Mouse (Mus musculus) midbrain, embryonic 12.5 days (tissue): ENCODE results near the gene Enox2. TPM values are rescaled to one million over a fixed set of nuclear protein-coding genes. Genes with fewer than 3 reads are reported as not detected.

ENCODE experiments used
- ATAC-seq: fragments of 200-750 bp; cut with Nextera tagmentation; 2 replicates; pipeline ENCODE4 v1.8.0; 2017; ENCODE audit warnings: low read depth, moderate TSS enrichment, moderate library complexity; ENCODE audit not compliant: low FRiP score
- H3K27ac ChIP-seq: fragments of 300-500 bp; sonication (generic); replicated peaks from 2 replicates; pipeline ENCODE4 v1.5.1; 2016; ENCODE audit warnings: mild to moderate bottlenecking
- H3K27me3 ChIP-seq: fragments of 300-500 bp; sonication (generic); 2 replicates; pipeline ENCODE4 v1.6.1; 2016; ENCODE audit warnings: mild to moderate bottlenecking
- H3K36me3 ChIP-seq: fragments of 300-500 bp; sonication (generic); 2 replicates; pipeline ENCODE4 v1.6.1; 2016
- H3K4me1 ChIP-seq: fragments of 300-500 bp; sonication (generic); 2 replicates; pipeline ENCODE4 v1.6.1; 2016
- H3K4me2 ChIP-seq: fragments of 300-500 bp; sonication (generic); replicated peaks from 2 replicates; pipeline ENCODE4 v1.6.1; 2016; ENCODE audit warnings: mild to moderate bottlenecking, moderate library complexity
- H3K4me3 ChIP-seq: fragments of 300-500 bp; sonication (generic); 2 replicates; pipeline ENCODE4 v1.5.1; 2016; ENCODE audit warnings: mild to moderate bottlenecking
- H3K9ac ChIP-seq: fragments of 300-500 bp; sonication (generic); replicated peaks from 2 replicates; pipeline ENCODE4 v1.6.1; 2016; ENCODE audit warnings: mild to moderate bottlenecking, moderate library complexity
- H3K9me3 ChIP-seq: fragments of 300-500 bp; sonication (generic); 2 replicates; pipeline ENCODE4 v1.6.1; 2016; ENCODE audit warnings: mild to moderate bottlenecking
- WGBS: fragments of 180-500 bp; shearing (Covaris S2); methylation state at CpG from one replicate; pipeline ENCODE4 v1.1.7; 2016; 5-methylcytosine and 5-hydroxymethylcytosine counted together
- polyA plus RNA-seq: library from polyadenylated mRNA; unstranded; fragments of >200 nt; fragmentation: Nextera tagmentation; extraction: Ambion mirVana; gene quantifications from 2 replicates; pipeline ENCODE4 v1.2.1, GENCODE M21; 2016

Gene Enox2
- polyA plus RNA-seq = 9.9 and 10.3 TPM in 2 replicates

DNA sequence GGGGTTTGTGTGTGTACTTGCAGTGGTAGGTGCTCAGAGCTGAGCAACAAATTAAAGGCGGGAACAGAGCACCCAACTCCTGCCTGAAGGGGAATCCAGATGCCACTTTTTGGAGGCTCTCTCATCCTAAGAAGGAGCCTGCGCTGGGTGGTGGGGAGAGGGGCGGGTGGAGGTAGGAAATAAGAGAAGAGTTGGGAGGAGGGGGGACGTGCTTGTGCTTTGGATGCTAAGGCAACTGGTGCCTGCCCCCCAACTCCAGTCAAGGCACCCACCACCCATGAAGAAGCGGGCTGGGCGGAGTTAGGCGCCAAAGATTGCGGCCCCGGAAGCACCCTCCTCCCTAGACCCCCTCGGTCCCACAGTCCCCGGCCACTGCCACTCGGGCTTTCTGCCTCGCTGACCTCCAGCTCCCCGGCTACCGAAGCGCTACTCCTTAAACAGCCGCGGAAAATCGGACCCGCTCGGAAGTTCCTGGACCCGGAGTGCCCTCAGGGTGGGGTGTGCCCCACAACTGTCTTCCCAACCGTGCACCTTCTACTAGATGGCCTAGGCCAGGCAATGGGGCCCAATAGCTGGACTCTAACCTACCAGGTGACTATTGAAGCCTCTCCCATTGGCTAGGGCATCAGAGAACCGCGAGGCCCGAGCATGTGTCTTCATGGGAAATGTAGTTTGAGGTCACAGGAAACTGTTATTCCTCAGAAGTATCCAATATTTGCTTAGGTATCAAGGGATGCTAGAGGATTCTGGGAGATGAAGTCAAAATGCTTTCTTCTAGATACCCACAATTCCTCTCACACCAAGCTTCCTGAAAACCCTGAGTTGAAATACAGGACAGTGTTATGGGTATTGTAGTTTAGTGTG is at the start of gene Enox2:
Gene Enox2, minus strand, starts transcription at position 560 of the 864 bp plus-strand sequence.
- H3K9me3 ChIP-seq = no peaks in the 10 kb centered on the region
- H3K4me3 ChIP-seq = peak within 1 kb of the TSS; percentile 52
- H3K36me3 ChIP-seq = no peaks in the 10 kb centered on the region
- H3K4me1 ChIP-seq = no peaks in the 10 kb centered on the region
- H3K27ac ChIP-seq = no peak within 1 kb of the TSS
- no peaks in the 10 kb centered on the region for H3K27me3 ChIP-seq
- H3K4me2 ChIP-seq = peak within 1 kb of the TSS; percentile 54
- peak; percentile 100 for ATAC-seq
- 16% methylated on average over 21 of the region's 26 CpGs for WGBS
- H3K9ac ChIP-seq = peak within 1 kb of the TSS; percentile 54

DNA sequence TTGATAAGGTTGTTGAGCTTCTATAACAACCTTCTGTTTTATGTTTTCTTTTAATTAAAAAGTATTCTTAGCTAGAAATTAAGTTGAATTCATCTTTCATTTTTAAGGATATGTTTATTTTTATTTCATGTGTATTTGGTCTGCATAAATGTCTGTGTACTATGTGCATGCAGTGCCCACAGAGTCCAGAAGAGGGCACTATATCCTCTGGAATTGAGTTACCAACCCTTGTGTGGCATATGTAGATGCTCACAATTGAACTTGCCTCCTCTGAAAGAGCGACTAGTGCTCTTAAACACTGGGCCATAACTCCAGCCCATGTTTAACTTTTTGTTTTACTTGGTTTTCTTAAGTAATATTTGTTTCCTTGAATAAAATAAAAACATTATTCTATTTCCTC is 21.4 kb upstream of the Enox2 start:
- 47% methylated on average over 1 of the region's 1 CpGs for WGBS
- ATAC-seq = no peak

GRCm38 (mm10) chrX:49306659-49307058 is 18.6 kb upstream of the Enox2 start:
- no peak overlapping the region for H3K27ac ChIP-seq
- no peak for ATAC-seq
- no peak overlapping the region for H3K9ac ChIP-seq
- H3K4me1 ChIP-seq = no peaks in the 10 kb centered on the region
- H3K9me3 ChIP-seq = no peaks in the 10 kb centered on the region
- H3K36me3 ChIP-seq = no peaks in the 10 kb centered on the region
- 13% methylated on average over 5 of the region's 5 CpGs for WGBS
- no peak overlapping the region for H3K4me3 ChIP-seq
- H3K27me3 ChIP-seq = no peaks in the 10 kb centered on the region
- no peak overlapping the region for H3K4me2 ChIP-seq

More for the DNA sequence above, 21.4 kb upstream of the Enox2 start:
- Histone ChIP-seq H3K9ac (no peak overlapping the region), H3K4me1 (no peaks in the 10 kb centered on the region), H3K27me3 (no peaks in the 10 kb centered on the region), H3K4me2 (no peak overlapping the region), H3K4me3 (no peak overlapping the region), H3K9me3 (no peaks in the 10 kb centered on the region), H3K27ac (no peak overlapping the region), H3K36me3 (no peaks in the 10 kb centered on the region)

- H3K4me3 ChIP-seq = no peak overlapping the region
- WGBS = 87% methylated on average over 2 of the region's 2 CpGs
- no peak overlapping the region for H3K9ac ChIP-seq
- no peaks in the 10 kb centered on the region for H3K9me3 ChIP-seq
- no peaks in the 10 kb centered on the region for H3K27me3 ChIP-seq
- H3K27ac ChIP-seq = no peak overlapping the region
- no peak overlapping the region for H3K4me2 ChIP-seq
- ATAC-seq = no peak
- no peaks in the 10 kb centered on the region for H3K4me1 ChIP-seq
- no peaks in the 10 kb centered on the region for H3K36me3 ChIP-seq
Observed at GRCm38 (mm10) chrX:49279918-49280586, 8.0 kb downstream of the Enox2 start.

DNA sequence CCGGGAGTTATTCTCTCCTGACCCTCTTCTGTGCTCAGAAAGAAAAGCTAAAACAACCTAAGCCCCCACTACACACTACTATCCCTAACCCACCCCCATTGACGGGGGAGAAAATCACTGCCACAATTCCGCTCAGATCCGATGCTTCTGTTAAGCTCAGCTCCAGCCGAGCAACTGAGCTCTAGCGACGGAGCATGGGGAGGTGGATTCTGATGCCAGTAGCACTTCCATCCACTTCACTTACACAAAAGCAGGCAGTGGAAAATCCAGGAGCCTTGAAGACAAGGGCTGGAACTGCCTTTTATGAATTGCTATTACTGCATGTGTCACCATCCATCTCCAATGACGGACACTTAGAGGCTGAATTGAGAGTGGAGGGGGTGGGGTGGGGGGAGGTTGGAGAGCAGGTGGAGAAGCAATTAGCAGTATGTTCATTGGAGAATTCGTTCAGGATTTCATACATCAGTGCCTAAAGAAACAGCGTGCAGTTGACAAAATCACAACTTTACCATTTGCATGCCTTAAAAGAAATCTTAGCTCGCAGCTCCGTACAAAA is 14.5 kb downstream of the Enox2 start:
- Histone ChIP-seq H3K9me3 (no peaks in the 10 kb centered on the region), H3K27me3 (no peaks in the 10 kb centered on the region), H3K4me3 (0 out of 2 replicates have a peak overlapping the region, but pooled peaks have one; percentile 4), H3K27ac (no peak overlapping the region), H3K36me3 (no peaks in the 10 kb centered on the region), H3K4me1 (no peaks in the 10 kb centered on the region), H3K4me2 (no peak overlapping the region), H3K9ac (no peak overlapping the region)
- WGBS = 47% methylated on average over 12 of the region's 12 CpGs
- ATAC-seq = no peak

- 90% methylated on average over 4 of the region's 4 CpGs for WGBS
- Histone ChIP-seq H3K9me3 (no peaks in the 10 kb centered on the region), H3K27ac (no peak overlapping the region), H3K4me2 (no peak overlapping the region), H3K36me3 (no peaks in the 10 kb centered on the region), H3K27me3 (no peaks in the 10 kb centered on the region), H3K4me3 (no peak overlapping the region), H3K4me1 (no peaks in the 10 kb centered on the region), H3K9ac (no peak overlapping the region)
- ATAC-seq = no peak
Observed at GRCm38 (mm10) chrX:49250816-49251215, 37.2 kb downstream of the Enox2 start.

- Histone ChIP-seq H3K27me3 (no peaks in the 10 kb centered on the region), H3K9ac (no peak overlapping the region), H3K36me3 (no peaks in the 10 kb centered on the region), H3K4me1 (no peaks in the 10 kb centered on the region), H3K4me3 (no peak overlapping the region), H3K4me2 (no peak overlapping the region), H3K27ac (no peak overlapping the region), H3K9me3 (no peaks in the 10 kb centered on the region)
- peak; percentile 60; the same call in 1 of the 2 replicates for ATAC-seq
- WGBS = 41% methylated on average over 1 of the region's 1 CpGs
Observed at GRCm38 (mm10) chrX:49225792-49226426, 62.1 kb downstream of the Enox2 start.

DNA sequence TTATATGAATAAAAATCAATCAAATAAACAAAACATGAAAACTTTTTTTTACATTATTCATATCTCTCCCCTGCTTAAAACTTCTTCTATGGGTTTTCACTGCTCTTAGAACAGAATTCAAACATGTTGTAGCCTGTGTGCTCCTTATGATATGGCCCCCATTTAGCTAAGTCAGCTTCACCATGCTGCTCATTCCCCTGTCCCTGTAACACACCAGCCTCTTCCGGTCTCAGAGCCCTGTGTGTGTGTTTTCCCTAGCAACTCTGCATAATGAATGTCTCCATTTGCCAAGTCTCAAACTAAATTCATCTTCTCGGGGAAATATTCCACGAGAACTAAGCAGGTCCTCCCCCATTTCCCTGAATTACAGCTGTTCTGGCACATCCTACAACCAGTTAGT is 71.6 kb downstream of the Enox2 start:
- H3K4me1 ChIP-seq = no peaks in the 10 kb centered on the region
- H3K36me3 ChIP-seq = no peaks in the 10 kb centered on the region
- H3K9ac ChIP-seq = no peak overlapping the region
- no peaks in the 10 kb centered on the region for H3K9me3 ChIP-seq
- no peak overlapping the region for H3K4me3 ChIP-seq
- no peak overlapping the region for H3K27ac ChIP-seq
- no peak overlapping the region for H3K4me2 ChIP-seq
- WGBS = 68% methylated on average over 3 of the region's 3 CpGs
- ATAC-seq = no peak
- H3K27me3 ChIP-seq = no peaks in the 10 kb centered on the region

- no peaks in the 10 kb centered on the region for H3K36me3 ChIP-seq
- no peaks in the 10 kb centered on the region for H3K27me3 ChIP-seq
- H3K27ac ChIP-seq = no peak overlapping the region
- H3K4me2 ChIP-seq = no peak overlapping the region
- no peak overlapping the region for H3K4me3 ChIP-seq
- H3K9me3 ChIP-seq = no peaks in the 10 kb centered on the region
- ATAC-seq = no peak
- no peak overlapping the region for H3K9ac ChIP-seq
- H3K4me1 ChIP-seq = no peaks in the 10 kb centered on the region
- 66% methylated on average over 4 of the region's 4 CpGs for WGBS
Observed at GRCm38 (mm10) chrX:49196386-49196785, 91.7 kb downstream of the Enox2 start.

- H3K4me3 ChIP-seq = no peak overlapping the region
- H3K4me1 ChIP-seq = no peaks in the 10 kb centered on the region
- no peak overlapping the region for H3K4me2 ChIP-seq
- H3K9ac ChIP-seq = no peak overlapping the region
- H3K9me3 ChIP-seq = no peaks in the 10 kb centered on the region
- WGBS = 83% methylated on average over 3 of the region's 3 CpGs
- no peaks in the 10 kb centered on the region for H3K27me3 ChIP-seq
- no peak overlapping the region for H3K27ac ChIP-seq
- H3K36me3 ChIP-seq = no peaks in the 10 kb centered on the region
- ATAC-seq = no peak
Observed at GRCm38 (mm10) chrX:49181136-49181535, 106.9 kb downstream of the Enox2 start.

- H3K27me3 ChIP-seq = no peaks in the 10 kb centered on the region
- 86% methylated on average over 3 of the region's 3 CpGs for WGBS
- no peak overlapping the region for H3K27ac ChIP-seq
- ATAC-seq = no peak
- H3K4me2 ChIP-seq = no peak overlapping the region
- H3K36me3 ChIP-seq = no peaks in the 10 kb centered on the region
- no peaks in the 10 kb centered on the region for H3K9me3 ChIP-seq
- no peaks in the 10 kb centered on the region for H3K4me1 ChIP-seq
- H3K9ac ChIP-seq = no peak overlapping the region
- H3K4me3 ChIP-seq = no peak overlapping the region
Observed at GRCm38 (mm10) chrX:49178670-49179069, 109.4 kb downstream of the Enox2 start.

DNA sequence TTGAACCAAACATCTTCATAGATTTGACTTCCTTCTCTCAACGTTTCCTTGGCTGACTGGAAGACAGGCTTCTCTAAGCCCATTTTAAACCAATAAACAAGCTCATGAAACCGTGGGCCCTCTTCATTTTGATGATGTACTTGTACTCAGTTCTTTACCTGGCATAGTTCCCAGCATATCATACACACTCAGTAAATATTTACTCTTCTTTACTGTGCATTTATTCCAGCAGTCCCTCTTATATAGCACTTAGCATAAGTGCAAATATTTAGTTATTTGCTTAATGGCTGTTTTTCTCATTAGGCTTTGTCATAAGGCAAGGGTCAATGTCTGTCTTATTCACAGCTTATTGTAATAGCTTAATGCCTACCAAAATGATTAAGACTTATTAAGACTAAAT is 133.8 kb downstream of the Enox2 start:
- H3K4me2 ChIP-seq = no peak overlapping the region
- H3K9ac ChIP-seq = no peak overlapping the region
- no peak overlapping the region for H3K4me3 ChIP-seq
- no peaks in the 10 kb centered on the region for H3K36me3 ChIP-seq
- 71% methylated on average over 2 of the region's 2 CpGs for WGBS
- H3K9me3 ChIP-seq = no peaks in the 10 kb centered on the region
- H3K27ac ChIP-seq = no peak overlapping the region
- H3K27me3 ChIP-seq = no peaks in the 10 kb centered on the region
- no peak for ATAC-seq
- H3K4me1 ChIP-seq = no peaks in the 10 kb centered on the region
